Mouse (Mus musculus) intestine, postnatal 0 days (tissue): ENCODE measurements around the gene Slx. TPM values are rescaled to one million over a fixed set of nuclear protein-coding genes. Genes with fewer than 3 reads are reported as not detected.
"Not testable (repeated sequence)": the region's sequence is repeated elsewhere in the genome, so short reads cannot be mapped to it uniquely, and the experiment has no call there.

ENCODE experiments used
- ATAC-seq: fragments of 200-750 bp; cut with Nextera tagmentation; 2 replicates; pipeline ENCODE4 v1.8.0; 2017; ENCODE audit warnings: mild to moderate bottlenecking, moderate TSS enrichment, moderate library complexity
- H3K27ac ChIP-seq: fragments of 300-500 bp; sonication (generic); 2 replicates; pipeline ENCODE4 v1.5.1; 2014; ENCODE audit warnings: mild to moderate bottlenecking, low read depth, low read length, moderate library complexity
- H3K27me3 ChIP-seq: fragments of 300-500 bp; sonication (generic); replicated peaks from 2 replicates; pipeline ENCODE4 v1.6.1; 2014; ENCODE audit warnings: low read length, mixed read lengths; ENCODE audit not compliant: control insufficient read depth, insufficient read depth
- H3K36me3 ChIP-seq: fragments of 300-500 bp; sonication (generic); 2 replicates; pipeline ENCODE4 v1.6.1; 2014; ENCODE audit warnings: mild to moderate bottlenecking, moderate library complexity; ENCODE audit not compliant: control insufficient read depth, insufficient read depth
- H3K4me1 ChIP-seq: fragments of 300-500 bp; sonication (generic); replicated peaks from 2 replicates; pipeline ENCODE4 v1.6.1; 2014; ENCODE audit warnings: antibody characterized with exemption, low read length, mixed read lengths; ENCODE audit not compliant: control insufficient read depth, insufficient read depth
- H3K4me2 ChIP-seq: fragments of 300-500 bp; sonication (generic); replicated peaks from 2 replicates; pipeline ENCODE4 v1.6.1; 2014; ENCODE audit warnings: low read depth, mild to moderate bottlenecking, moderate library complexity
- H3K4me3 ChIP-seq: fragments of 300-500 bp; sonication (generic); 2 replicates; pipeline ENCODE4 v1.5.1; 2014; ENCODE audit warnings: low read depth, low read length
- H3K9ac ChIP-seq: fragments of 300-500 bp; sonication (generic); 2 replicates; pipeline ENCODE4 v1.6.1; 2014; ENCODE audit warnings: mild to moderate bottlenecking, low read depth, low read length
- H3K9me3 ChIP-seq: fragments of 300-500 bp; sonication (generic); 2 replicates; pipeline ENCODE4 v1.6.1; 2016; ENCODE audit warnings: mixed run types; ENCODE audit not compliant: control insufficient read depth
- WGBS: fragments of 180-500 bp; shearing (Covaris S2); extraction: QIAGEN DNeasy Blood & Tissue Kit; methylation state at CpG from one replicate; pipeline ENCODE4 v1.1.7; 2014; 5-methylcytosine and 5-hydroxymethylcytosine counted together
- microRNA-seq: library from miRNA; unstranded; fragments of <30 nt; microRNA quantifications from one replicate; pipeline ENCODE4, GENCODE M21; 2016
- polyA plus RNA-seq: library from polyadenylated mRNA; unstranded; fragments of >200 nt; fragmentation: Nextera tagmentation; extraction: Ambion mirVana; gene quantifications from 2 replicates; pipeline ENCODE4 v1.2.1, GENCODE M21; 2015

Gene Slx
- polyA plus RNA-seq = not detected in 2 replicates

DNA sequence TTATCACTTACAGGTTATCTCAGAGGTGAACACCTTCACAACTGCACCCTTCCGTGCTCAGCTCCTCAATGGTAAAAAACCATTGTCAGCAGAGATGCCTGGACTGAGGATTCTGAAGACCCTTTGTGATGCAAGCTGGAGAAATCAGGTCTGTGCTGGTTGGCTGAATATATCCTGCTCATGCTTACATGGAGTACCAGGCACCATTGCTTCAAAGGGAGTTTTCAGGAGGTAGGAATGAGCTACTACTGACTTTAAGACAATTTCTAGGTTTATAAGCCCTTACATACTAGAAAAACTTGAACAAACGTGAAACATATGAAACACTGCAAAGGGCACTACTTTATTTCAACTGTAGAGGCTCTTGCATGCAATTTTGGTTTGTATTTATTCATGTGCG, at the start of gene Slx:
TSS of gene Slx (minus strand) at position 101 of the 400 bp plus-strand sequence.
- WGBS = 72% methylated on average over 3 of the region's 3 CpGs
- not testable (repeated sequence) for H3K27ac ChIP-seq, H3K4me1 ChIP-seq, ATAC-seq, H3K4me3 ChIP-seq, H3K9me3 ChIP-seq, H3K9ac ChIP-seq, H3K4me2 ChIP-seq, H3K36me3 ChIP-seq, H3K27me3 ChIP-seq

Small RNAs within 50 kb of the gene (microRNA-seq; reads per million reads assigned to microRNA genes)
- gene Gm27341 = not detected

Other genes starting within 250 kb of the Slx start
- not detected in 2 replicates for gene Gm2030, start 235.5 kb downstream of the Slx start, polyA plus RNA-seq
- gene Gm14525, start 157.1 kb upstream of the Slx start, polyA plus RNA-seq = not detected in 2 replicates